Mouse (Mus musculus) left cerebral cortex, postnatal 4 days (tissue): ENCODE data around the gene Olfr303. TPM values are rescaled to one million over a fixed set of nuclear protein-coding genes. Genes with fewer than 3 reads are reported as not detected.
"Not testable (repeated sequence)": the region's sequence is repeated elsewhere in the genome, so short reads cannot be mapped to it uniquely, and the experiment has no call there.

Experiments
- DNase-seq: peaks from one replicate; pipeline ENCODE4 v3.0.0-alpha.2; 2022
- intact Hi-C: fragments of 180-260 bp; cut with DNase I; formaldehyde crosslinking; loops from one replicate; pipeline ENCODE4 v1.15.1; 2025
- total RNA-seq, 2 experiments: library from RNA; stranded (reverse); gene quantifications; 2 replicates each; pipeline ENCODE4 v1.2.3; 2021

Olfr303 gene
- not detected for total RNA-seq

GRCm38 (mm10) chr7:86397689-86398088, at the start of gene Olfr303:
Gene Olfr303, minus strand, starts transcription at chr7:86397789.
- intact Hi-C loops = no loop called here
- no peak for DNase-seq

GRCm38 (mm10) chr7:86403546-86403945, 6.0 kb upstream of the Olfr303 start, which contains the start of gene Olfr301:
Gene Olfr301, plus strand, starts transcription at chr7:86403846.
- DNase-seq = no peak
- intact Hi-C loops = no loop called here

GRCm38 (mm10) chr7:86386558-86386957, 11.0 kb downstream of the Olfr303 start, which contains the start of gene Olfr304:
Gene Olfr304, minus strand, starts transcription at chr7:86386658.
- intact Hi-C loops = no loop called here
- no peak for DNase-seq

- intact Hi-C loops = no loop called here
- no peak for DNase-seq
Measured at GRCm38 (mm10) chr7:86385769-86386168, 11.8 kb downstream of the Olfr303 start.

GRCm38 (mm10) chr7:86366828-86367227, 30.8 kb downstream of the Olfr303 start, which contains the start of gene Olfr305:
Gene Olfr305, minus strand, starts transcription at chr7:86366928.
- intact Hi-C loops = no loop called here
- DNase-seq = no peak

GRCm38 (mm10) chr7:86346296-86346695, 51.3 kb downstream of the Olfr303 start:
- intact Hi-C loops, DNase-seq: not testable (repeated sequence)

GRCm38 (mm10) chr7:86344253-86344652, 53.3 kb downstream of the Olfr303 start:
- no peak for DNase-seq
- intact Hi-C loops = no loop called here

- DNase-seq = no peak
- intact Hi-C loops = no loop called here
Measured at GRCm38 (mm10) chr7:86342881-86343565, 54.6 kb downstream of the Olfr303 start.

Other genes starting within 250 kb of the Olfr303 start
- not detected for gene Vmn2r75, start 226.0 kb downstream of the Olfr303 start, total RNA-seq
- gene Vmn2r76, start 151.5 kb downstream of the Olfr303 start, total RNA-seq = not detected
- gene Olfr310, start 120.6 kb downstream of the Olfr303 start, total RNA-seq = not detected
- not detected for gene Olfr309, start 84.1 kb downstream of the Olfr303 start, total RNA-seq
- not detected for gene Olfr308, start 72.2 kb downstream of the Olfr303 start, total RNA-seq
- gene Olfr307, start 60.2 kb downstream of the Olfr303 start, total RNA-seq = not detected
- gene Olfr305, start 30.9 kb downstream of the Olfr303 start, total RNA-seq = not detected
- gene Olfr304, start 11.1 kb downstream of the Olfr303 start, total RNA-seq = not detected
- not detected for gene Olfr301, start 6.1 kb upstream of the Olfr303 start, total RNA-seq
- gene Olfr299, start 62.1 kb upstream of the Olfr303 start, total RNA-seq = not detected
- gene Olfr298, start 94.7 kb upstream of the Olfr303 start, total RNA-seq = not detected
- not detected for gene Olfr297, start 122.2 kb upstream of the Olfr303 start, total RNA-seq
- gene Olfr295, start 186.1 kb upstream of the Olfr303 start, total RNA-seq = not detected
- gene Olfr294, start 218.9 kb upstream of the Olfr303 start, total RNA-seq = not detected